Mouse (Mus musculus): ENCODE measurements at regions not wholly inside any gene's neighbourhood (a gene's known extent, or its start where the extent isn't known, plus 50 kb on each side); places are given as distances from the start of the nearest gene placed in this dataset.

- no peak for DNase-seq
Observed at GRCm38 (mm10) chr1:71897464-71898051, 244.6 kb upstream of the Fn1 start.

- DNase-seq = no peak
Observed at GRCm38 (mm10) chr1:71896141-71896725, 243.2 kb upstream of the Fn1 start.

- DNase-seq = peak; percentile 35 to 56
Observed at GRCm38 (mm10) chr1:71893636-71894035, 240.6 kb upstream of the Fn1 start.

- DNase-seq = no peak
Observed at GRCm38 (mm10) chr1:71887809-71888208, 234.8 kb upstream of the Fn1 start.

DNA sequence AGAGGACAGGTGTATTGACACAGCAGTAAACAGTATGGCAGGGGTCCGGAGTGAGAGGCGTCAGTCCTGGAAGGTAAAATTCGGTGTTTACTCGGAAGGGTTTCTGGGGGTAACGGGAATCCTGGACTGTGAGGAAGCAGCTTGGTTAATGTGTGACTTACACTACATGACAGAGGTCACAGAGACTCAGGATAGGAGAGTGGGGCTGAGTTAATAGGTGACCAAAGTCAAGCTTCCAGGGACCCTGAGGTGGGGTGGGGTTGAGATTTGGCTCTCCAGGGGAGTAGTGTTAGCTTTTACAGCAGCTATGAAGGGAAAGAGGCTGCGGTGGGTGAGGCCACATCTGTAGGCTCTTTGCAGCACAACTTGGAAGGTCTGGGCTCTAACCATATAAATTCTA, 233.9 kb upstream of the Fn1 start:
- DNase-seq = no peak

DNA sequence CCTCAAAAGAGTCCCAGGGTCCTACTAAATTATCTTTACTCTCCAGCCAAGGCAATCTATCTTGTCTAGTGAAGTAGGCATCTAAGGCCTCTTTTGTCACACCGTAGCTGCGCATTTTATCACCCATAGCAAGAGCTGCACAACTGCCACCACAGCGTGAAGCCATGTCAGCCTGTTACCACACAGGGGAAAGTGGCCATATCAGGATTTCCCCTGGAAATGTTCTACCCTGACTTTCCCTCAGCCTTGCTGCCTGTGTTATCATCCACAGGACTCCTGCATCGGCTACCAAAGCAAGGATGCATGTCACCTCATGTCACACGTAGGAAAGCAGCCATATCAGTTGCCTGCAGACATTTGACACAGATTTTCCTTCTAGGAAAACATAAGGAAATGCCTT, 233.2 kb upstream of the Fn1 start:
- no peak for DNase-seq

GRCm38 (mm10) chr1:71881851-71882250, 228.9 kb upstream of the Fn1 start:
- DNase-seq = no peak

- DNase-seq = no peak
Observed at GRCm38 (mm10) chr1:71881191-71881590, 228.2 kb upstream of the Fn1 start.

GRCm38 (mm10) chr1:71880480-71880879, 227.5 kb upstream of the Fn1 start:
- no peak for DNase-seq

- no peak for DNase-seq
Observed at GRCm38 (mm10) chr1:71876712-71877401, 223.9 kb upstream of the Fn1 start.

DNA sequence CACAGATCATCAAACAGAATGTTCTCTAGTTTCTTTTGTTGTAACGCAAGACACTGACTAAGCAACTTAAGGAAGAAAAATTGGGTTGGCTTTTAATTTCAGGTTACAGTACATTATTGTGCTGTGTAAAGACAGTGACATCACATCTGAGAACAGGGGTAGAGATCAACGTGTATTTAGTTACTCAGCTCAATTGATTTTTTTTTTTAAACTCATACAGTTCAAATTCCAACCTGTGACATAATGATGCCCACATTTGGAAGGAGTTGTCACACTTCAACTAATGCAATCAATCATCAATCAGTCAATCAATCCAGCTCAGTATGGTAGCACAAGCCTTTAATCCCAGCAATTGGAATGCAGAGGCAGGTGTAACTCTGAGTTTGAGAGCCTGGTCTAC, 221.0 kb upstream of the Fn1 start:
- no peak for DNase-seq

DNA sequence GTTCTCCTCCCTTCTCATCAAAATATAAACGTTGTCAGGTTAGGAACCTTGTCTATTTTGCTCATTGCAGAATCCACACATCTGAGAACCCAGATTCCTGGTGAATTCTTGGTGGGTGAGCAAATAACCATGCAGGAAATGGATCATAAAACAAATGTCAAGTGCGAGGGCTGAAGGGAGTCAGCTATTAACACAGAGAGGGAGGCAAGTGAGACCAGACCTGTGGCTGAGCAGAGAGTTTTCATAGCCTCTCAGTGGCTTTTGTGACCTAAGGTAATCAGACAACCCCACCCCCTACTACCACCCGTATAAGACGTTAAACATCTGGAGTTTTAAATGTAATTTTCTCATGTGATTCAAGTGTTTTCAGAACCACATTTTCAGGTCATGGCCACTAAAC, 212.7 kb upstream of the Fn1 start:
- no peak for DNase-seq

DNA sequence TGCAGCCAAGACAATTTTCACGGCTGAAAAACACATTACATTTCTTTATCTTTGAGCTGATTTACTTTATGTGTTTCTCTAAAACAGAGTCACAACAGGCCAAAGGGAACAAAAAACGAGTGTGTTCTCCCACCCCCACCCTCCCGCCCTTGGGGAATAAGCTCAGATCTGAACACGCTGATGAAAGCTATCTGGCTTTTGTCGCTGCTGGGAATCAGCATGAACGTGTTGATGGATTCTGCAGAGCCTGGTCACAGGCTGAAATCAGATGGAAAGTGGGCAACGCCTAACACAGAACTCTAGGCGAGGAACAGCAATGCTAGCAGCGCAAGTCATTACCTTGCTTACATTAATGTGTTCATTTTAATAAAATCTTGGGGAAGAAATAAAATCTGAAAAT, 211.7 kb upstream of the Fn1 start:
- DNase-seq = no peak

- DNase-seq = no peak
Observed at GRCm38 (mm10) chr1:71853212-71853611, 200.2 kb upstream of the Fn1 start.

GRCm38 (mm10) chr1:71851268-71851667, 198.3 kb upstream of the Fn1 start:
- DNase-seq = no peak

GRCm38 (mm10) chr1:71848656-71849055, 195.7 kb upstream of the Fn1 start:
- DNase-seq = no peak

GRCm38 (mm10) chr1:71844938-71845685, 192.1 kb upstream of the Fn1 start:
- peak; percentile 31 to 72 for DNase-seq

- DNase-seq = peak; percentile 22 to 67
Observed at GRCm38 (mm10) chr1:71837764-71838163, 184.8 kb upstream of the Fn1 start.

DNA sequence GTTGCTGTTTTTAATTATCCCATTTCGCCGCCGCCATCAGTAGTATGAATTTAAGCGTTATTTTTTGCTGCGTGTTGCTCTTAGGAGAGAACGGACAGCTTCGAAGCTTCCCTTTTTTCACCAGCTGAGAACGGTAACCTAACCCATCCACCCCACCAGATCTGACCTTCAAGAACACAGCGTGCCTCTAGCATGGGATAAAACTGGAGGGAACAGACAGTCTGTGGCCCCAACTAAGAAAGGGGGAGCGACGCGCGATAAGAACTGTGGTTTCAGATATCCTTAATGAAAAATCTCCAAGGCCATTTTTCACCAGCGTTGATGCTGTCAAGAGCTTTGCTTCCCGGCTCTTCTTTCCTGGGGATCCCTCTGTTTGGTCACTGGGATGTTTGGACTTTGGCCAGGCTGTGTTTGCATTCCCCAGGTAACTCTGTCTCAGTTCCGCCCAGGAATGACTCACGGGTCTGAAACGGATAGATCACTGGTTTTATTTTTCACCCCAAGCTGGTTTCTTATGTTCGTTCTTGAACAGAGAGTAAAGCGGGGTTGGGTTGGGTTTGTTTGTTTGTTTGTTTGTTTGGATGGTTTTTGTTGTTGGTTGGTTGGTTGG, 184.1 kb upstream of the Fn1 start:
- peak in 1 of 2 experiments; percentile 11 for DNase-seq

DNA sequence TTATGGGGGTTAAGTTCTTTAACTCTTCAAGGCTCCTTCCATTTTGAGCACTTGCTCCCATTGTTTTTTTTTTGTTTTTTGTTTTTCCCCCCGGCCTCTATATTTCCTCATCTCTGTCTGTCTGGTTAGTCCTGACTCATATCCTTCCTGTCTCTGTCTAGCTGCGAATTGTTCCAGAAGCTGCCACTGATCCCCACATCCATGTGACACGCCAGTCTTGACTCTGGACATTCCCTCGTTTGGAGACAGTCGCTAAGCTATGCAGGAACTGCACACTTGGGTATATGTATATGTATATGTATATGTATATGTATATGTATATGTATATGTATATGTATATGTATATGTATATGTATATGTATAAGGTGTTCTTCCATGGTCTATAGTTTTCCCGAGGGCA, 177.4 kb upstream of the Fn1 start:
- no peak for DNase-seq

- no peak for DNase-seq
Observed at GRCm38 (mm10) chr1:71824410-71824809, 171.4 kb upstream of the Fn1 start.

DNA sequence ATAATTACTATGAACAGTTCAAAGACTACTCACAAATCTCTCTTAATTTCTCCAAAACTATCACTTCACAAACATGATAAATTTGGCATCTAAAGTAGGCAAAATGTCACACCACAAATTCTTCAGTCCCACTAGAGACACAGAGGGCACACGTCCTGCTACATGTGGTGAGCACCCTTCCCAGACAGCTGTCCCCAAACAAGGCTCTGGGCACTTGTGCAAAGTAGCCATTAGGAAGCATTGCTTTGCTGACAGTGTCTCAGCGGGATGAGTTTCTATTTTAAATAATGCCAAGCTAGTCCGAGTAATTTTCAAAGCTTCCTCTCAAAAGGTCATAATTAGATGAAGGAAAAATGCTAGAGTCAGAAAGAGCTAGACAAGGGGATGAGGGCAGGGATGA, 169.1 kb upstream of the Fn1 start:
- no peak for DNase-seq

DNA sequence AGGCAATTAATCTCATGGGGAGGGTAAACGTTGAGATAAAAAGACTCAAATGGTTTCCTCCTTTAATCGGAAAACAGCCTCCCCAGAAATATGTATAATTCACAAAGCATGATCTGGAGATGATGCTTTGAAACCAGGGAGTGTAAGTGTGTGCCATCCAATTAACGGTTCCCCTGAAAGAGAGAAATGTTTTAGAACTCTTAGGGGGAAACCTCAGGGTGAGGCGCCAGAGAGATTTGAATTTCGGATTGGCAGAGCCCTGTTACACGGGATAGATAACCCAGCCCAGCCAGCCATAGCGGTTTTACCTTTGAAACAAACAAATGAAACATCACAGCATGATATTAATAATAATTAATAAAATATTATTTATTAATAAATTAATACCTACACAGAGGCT, 168.1 kb upstream of the Fn1 start:
- no peak for DNase-seq
